Mouse (Mus musculus) CH12.LX (cell line): ENCODE results near the gene Col16a1. TPM values are rescaled to one million over a fixed set of nuclear protein-coding genes. Genes with fewer than 3 reads are reported as not detected.

Source experiments
- DNase-seq: peaks from one replicate; pipeline ENCODE4 v3.0.0-alpha.2; 2013; ENCODE audit errors: extremely low read depth
- H3K27ac ChIP-seq: 2 replicates; pipeline ENCODE4 v1.5.1; 2012; ENCODE audit warnings: low read depth, mild to moderate bottlenecking, control low read depth, moderate library complexity; ENCODE audit not compliant: insufficient read depth
- H3K27me3 ChIP-seq: replicated peaks from 2 replicates; pipeline ENCODE3; 2012; ENCODE audit warnings: inconsistent platforms
- H3K36me3 ChIP-seq, 2 experiments: replicated peaks in 1 of 2; 2 replicates each; pipeline versions ENCODE3 to v1.6.1; 2012; ENCODE audit warnings: inconsistent platforms in 1 of 2, low read length in 1 of 2, mild to moderate bottlenecking in 1 of 2, mixed read lengths in 1 of 2, moderate library complexity in 1 of 2; ENCODE audit not compliant: control insufficient read depth in 1 of 2, insufficient read depth in 1 of 2
- H3K4me1 ChIP-seq, 2 experiments: 2 replicates each; pipeline ENCODE4 v1.6.1; 2012; ENCODE audit warnings: inconsistent platforms in 1 of 2, moderate library complexity in 1 of 2; ENCODE audit not compliant: insufficient read depth in 2 of 2, control insufficient read depth in 1 of 2
- H3K4me2 ChIP-seq: 2 replicates; pipeline ENCODE4 v1.6.1; 2012; ENCODE audit warnings: low read depth, mild to moderate bottlenecking, control low read depth; ENCODE audit not compliant: poor library complexity, insufficient read depth, severe bottlenecking
- H3K4me3 ChIP-seq, 3 experiments: fragments of 150-350 bp in 1 of 3; sonication (generic) in 1 of 3; replicated peaks in 1 of 3; 2 replicates each; pipeline versions ENCODE3 to v1.5.1; 2011 to 2012; ENCODE audit warnings: low read depth in 2 of 3, low read length in 2 of 3, mild to moderate bottlenecking in 2 of 3, moderate library complexity in 2 of 3, control low read depth in 1 of 3, improper control_type of control experiment in 1 of 3, inconsistent platforms in 1 of 3, mixed read lengths in 1 of 3; ENCODE audit not compliant: poor library complexity in 1 of 3
- H3K79me2 ChIP-seq: replicated peaks from 2 replicates; pipeline ENCODE4 v1.6.1; 2012; ENCODE audit warnings: mild to moderate bottlenecking, moderate library complexity; ENCODE audit not compliant: control insufficient read depth, poor library complexity, insufficient read depth, severe bottlenecking; ENCODE audit errors: extremely low read depth
- H3K9ac ChIP-seq: 2 replicates; pipeline ENCODE4 v1.6.1; 2012; ENCODE audit warnings: low read depth, mild to moderate bottlenecking, control low read depth, moderate library complexity; ENCODE audit not compliant: insufficient read depth
- H3K9me3 ChIP-seq: replicated peaks from 2 replicates; pipeline ENCODE3; 2012; ENCODE audit warnings: low read length, inconsistent platforms, mixed read lengths
- BHLHE40 ChIP-seq: IDR thresholded peaks from 2 replicates; pipeline ENCODE4 v1.6.1; 2011; ENCODE audit warnings: mild to moderate bottlenecking, low read depth, low read length, improper control_type of control experiment
- CTCF ChIP-seq, 2 experiments: IDR thresholded peaks in 1 of 2; conservative IDR thresholded peaks in 1 of 2; 2 replicates each; pipeline ENCODE4 v1.5.1; 2011 to 2012; ENCODE audit warnings: low read depth in 2 of 2, low read length in 2 of 2, improper control_type of control experiment in 1 of 2, inconsistent platforms in 1 of 2, mild to moderate bottlenecking in 1 of 2, moderate library complexity in 1 of 2
- ELF1 ChIP-seq: IDR thresholded peaks from 2 replicates; pipeline ENCODE4 v1.6.1; 2014; ENCODE audit warnings: low read depth, mild to moderate bottlenecking, inconsistent platforms, low read length, improper control_type of control experiment
- EP300 ChIP-seq: IDR thresholded peaks from 2 replicates; pipeline ENCODE4 v1.6.1; 2011; ENCODE audit warnings: low read length, improper control_type of control experiment
- HCFC1 ChIP-seq: IDR thresholded peaks from 2 replicates; pipeline ENCODE4 v1.6.1; 2012; ENCODE audit warnings: low read depth, mild to moderate bottlenecking, inconsistent platforms, low read length, improper control_type of control experiment
- IRF4 ChIP-seq: IDR thresholded peaks from 2 replicates; pipeline ENCODE4 v1.6.1; 2014; ENCODE audit warnings: low read depth, mild to moderate bottlenecking, inconsistent platforms, low read length, improper control_type of control experiment
- JUN ChIP-seq: IDR thresholded peaks from 2 replicates; pipeline ENCODE4 v1.6.1; 2011; ENCODE audit warnings: low read depth, mild to moderate bottlenecking, low read length, improper control_type of control experiment, moderate library complexity; ENCODE audit not compliant: insufficient read depth
- JUND ChIP-seq: conservative IDR thresholded peaks from 2 replicates; pipeline ENCODE4 v1.6.1; 2011; ENCODE audit warnings: low read depth, low read length, improper control_type of control experiment
- KAT2A ChIP-seq: IDR thresholded peaks from 2 replicates; pipeline ENCODE4 v1.6.1; 2012; ENCODE audit warnings: low read length, improper control_type of control experiment, inconsistent platforms; ENCODE audit not compliant: insufficient replicate concordance
- MAZ ChIP-seq: IDR thresholded peaks from 2 replicates; pipeline ENCODE4 v1.6.1; 2012; ENCODE audit warnings: low read depth, mild to moderate bottlenecking, inconsistent platforms, low read length, improper control_type of control experiment, moderate library complexity
- MEF2A ChIP-seq: IDR thresholded peaks from 2 replicates; pipeline ENCODE4 v1.6.1; 2014; ENCODE audit warnings: low read depth, mild to moderate bottlenecking, inconsistent platforms, low read length, improper control_type of control experiment, borderline replicate concordance
- MYC ChIP-seq: IDR thresholded peaks from 2 replicates; pipeline ENCODE4 v1.6.1; 2011; ENCODE audit warnings: low read depth, mild to moderate bottlenecking, improper control_type of control experiment, low read length
- PAX5 ChIP-seq: IDR thresholded peaks from 2 replicates; pipeline ENCODE4 v1.6.1; 2012; ENCODE audit warnings: low read length, inconsistent platforms, mixed read lengths
- RAD21 ChIP-seq: IDR thresholded peaks from 2 replicates; pipeline ENCODE4 v1.6.1; 2011; ENCODE audit warnings: low read depth, mild to moderate bottlenecking, low read length, improper control_type of control experiment, moderate library complexity
- TCF12 ChIP-seq: IDR thresholded peaks from 2 replicates; pipeline ENCODE4 v1.6.1; 2014; ENCODE audit warnings: low read depth, mild to moderate bottlenecking, inconsistent platforms, low read length, improper control_type of control experiment
- UBTF ChIP-seq: IDR thresholded peaks from 2 replicates; pipeline ENCODE4 v1.6.1; 2012; ENCODE audit warnings: low read depth, mild to moderate bottlenecking, inconsistent platforms, low read length, improper control_type of control experiment, moderate library complexity
- USF1 ChIP-seq: IDR thresholded peaks from 2 replicates; pipeline ENCODE4 v1.6.1; 2014; ENCODE audit warnings: low read depth, mild to moderate bottlenecking, inconsistent platforms, low read length, improper control_type of control experiment
- USF2 ChIP-seq: conservative IDR thresholded peaks from 2 replicates; pipeline ENCODE4 v1.6.1; 2011; ENCODE audit warnings: low read depth, low read length, improper control_type of control experiment
- ZC3H11A ChIP-seq: IDR thresholded peaks from 2 replicates; pipeline ENCODE4 v1.6.1; 2012; ENCODE audit warnings: low read depth, mild to moderate bottlenecking, inconsistent platforms, low read length, improper control_type of control experiment
- ZNF384 ChIP-seq: IDR thresholded peaks from 2 replicates; pipeline ENCODE4 v1.6.1; 2012; ENCODE audit warnings: low read depth, low read length, improper control_type of control experiment, inconsistent platforms
- dilution Hi-C: fragments of 300-500 bp; cut with MboI; formaldehyde crosslinking; loops from 2 replicates; pipeline ENCODE4 v1.14.3; 2020; ENCODE audit warnings: low sequenced_read_pairs; ENCODE audit not compliant: extremely low pct_unique_long_range_greater_than_20kb, extremely low pct_ligation_motif_present
- in situ Hi-C: fragments of 300-500 bp; cut with MboI; formaldehyde crosslinking; loops from 3 replicates; pipeline ENCODE4 v1.14.3; 2019; ENCODE audit warnings: low sequenced_read_pairs, low pct_ligation_motif_present, low pct_unique_long_range_greater_than_20kb, mixed read lengths
- polyA plus RNA-seq: library from polyadenylated mRNA; unstranded; fragments of >175 nt; gene quantifications from 2 replicates; pipeline ENCODE4 v1.2.1, GENCODE M21; 2012; ENCODE audit warnings: low read depth; ENCODE audit not compliant: insufficient read length
- total RNA-seq, 2 experiments: library from RNA; depleted of rRNA; stranded (reverse); fragments of 300-350 nt in 1 of 2; fragments of >200 nt in 1 of 2; gene quantifications; 2 replicates each; pipeline ENCODE4 v1.2.3; 2012 to 2014

The Col16a1 gene
- total and polyA plus RNA-seq, 3 experiments: not detected

DNA sequence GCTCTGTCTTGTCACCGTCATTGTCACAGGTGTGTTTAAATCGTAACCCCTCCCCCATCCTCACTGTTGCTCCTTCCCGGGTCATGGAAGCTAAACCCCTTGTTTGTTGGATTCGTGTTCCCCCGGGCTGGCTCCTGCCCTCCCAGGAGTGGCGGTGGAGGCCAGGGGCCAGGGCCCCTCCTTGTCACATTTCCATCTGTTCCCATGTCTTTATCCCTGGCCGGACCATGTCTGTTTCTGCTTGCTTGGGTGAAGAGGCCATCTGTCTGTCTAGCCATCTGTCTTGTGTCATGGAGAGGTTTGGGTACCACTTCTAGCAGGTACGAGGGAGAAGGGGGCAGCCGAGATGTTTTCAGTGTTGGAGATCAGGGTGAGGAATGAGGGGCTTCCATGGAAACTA is 34.6 kb downstream of the Col16a1 start:
- dilution Hi-C loops: no loop called here
- TF ChIP-seq TCF12: no peak
- TF ChIP-seq MAZ: no peak
- no peak for TF ChIP-seq MYC
- TF ChIP-seq EP300: no peak
- TF ChIP-seq USF2: no peak
- H3K4me2 ChIP-seq: no peak overlapping the region
- H3K79me2 ChIP-seq: no peaks in the 10 kb centered on the region
- H3K9me3 ChIP-seq: no peaks in the 10 kb centered on the region
- H3K27me3 ChIP-seq: peaks cover 96% of the 10 kb centered on the region
- DNase-seq: no peak
- no peak overlapping the region for H3K4me3 ChIP-seq
- no peaks in the 10 kb centered on the region for H3K36me3 ChIP-seq
- no peak overlapping the region for H3K27ac ChIP-seq
- no peaks in the 10 kb centered on the region for H3K4me1 ChIP-seq
- no peak overlapping the region for H3K9ac ChIP-seq
- in situ Hi-C loops: loop anchor here (25.0 kb wide), 2 partner anchors 295 to 370 kb away; no protein-coding TSS in a partner anchor

GRCm38 (mm10) chr4:130084331-130084945 is 36.8 kb downstream of the Col16a1 start:
- Histone ChIP-seq H3K27ac (no peak overlapping the region), H3K4me3 (no peak overlapping the region), H3K9ac (no peak overlapping the region), H3K27me3 (peaks cover 95% of the 10 kb centered on the region), H3K4me1 (no peaks in the 10 kb centered on the region), H3K4me2 (no peak overlapping the region), H3K9me3 (no peaks in the 10 kb centered on the region), H3K79me2 (no peaks in the 10 kb centered on the region), H3K36me3 (no peaks in the 10 kb centered on the region)
- dilution Hi-C loops: no loop called here
- TF ChIP-seq PAX5: no peak
- no peak for TF ChIP-seq IRF4
- TF ChIP-seq EP300: no peak
- no peak for TF ChIP-seq BHLHE40
- TF ChIP-seq JUN: no peak
- TF ChIP-seq ELF1: no peak
- no peak for TF ChIP-seq USF2
- TF ChIP-seq JUND: no peak
- TF ChIP-seq RAD21: no peak
- TF ChIP-seq MYC: no peak
- TF ChIP-seq KAT2A: no peak
- TF ChIP-seq CTCF (conservative IDR thresholded peaks at IDR 0.05 in 1 of 2, IDR thresholded peaks at IDR 0.05 in 1 of 2; ENCODE audit: low read depth in 2 of 2, low read length in 2 of 2): no peak
- TF ChIP-seq MEF2A: no peak
- TF ChIP-seq ZNF384: no peak
- no peak for TF ChIP-seq UBTF
- no peak for TF ChIP-seq USF1
- no peak for TF ChIP-seq ZC3H11A
- no peak for TF ChIP-seq HCFC1
- in situ Hi-C loops: loop anchor here (25.0 kb wide), 2 partner anchors 297 to 372 kb away; no protein-coding TSS in a partner anchor
- DNase-seq: no peak
